Mouse (Mus musculus) heart, embryonic 15.5 days (tissue): ENCODE data around the gene 1700020N01Rik. TPM values are rescaled to one million over a fixed set of nuclear protein-coding genes. Genes with fewer than 3 reads are reported as not detected.

ENCODE experiments used
- ATAC-seq: fragments of 200-750 bp; cut with Nextera tagmentation; replicated peaks from 2 replicates; pipeline ENCODE4 v1.8.0; 2017; ENCODE audit warnings: low read depth, moderate TSS enrichment; ENCODE audit not compliant: insufficient number of reproducible peaks, insufficient read depth, low FRiP score
- H3K27ac ChIP-seq: fragments of 300-500 bp; sonication (generic); 2 replicates; pipeline ENCODE4 v1.5.1; 2015; ENCODE audit warnings: mild to moderate bottlenecking, inconsistent platforms
- H3K27me3 ChIP-seq: fragments of 300-500 bp; sonication (generic); 2 replicates; pipeline ENCODE4 v1.6.1; 2015; ENCODE audit warnings: inconsistent platforms
- H3K36me3 ChIP-seq: fragments of 300-500 bp; sonication (generic); 2 replicates; pipeline ENCODE4 v1.6.1; 2015; ENCODE audit warnings: mild to moderate bottlenecking, inconsistent platforms
- H3K4me1 ChIP-seq: fragments of 300-500 bp; sonication (generic); replicated peaks from 2 replicates; pipeline ENCODE4 v1.6.1; 2015; ENCODE audit warnings: inconsistent platforms
- H3K4me2 ChIP-seq: fragments of 300-500 bp; sonication (generic); 2 replicates; pipeline ENCODE4 v1.6.1; 2015; ENCODE audit warnings: inconsistent platforms, mild to moderate bottlenecking, moderate library complexity
- H3K4me3 ChIP-seq: fragments of 300-500 bp; sonication (generic); 2 replicates; pipeline ENCODE4 v1.5.1; 2015; ENCODE audit warnings: mild to moderate bottlenecking, inconsistent platforms
- H3K9ac ChIP-seq: fragments of 300-500 bp; sonication (generic); 2 replicates; pipeline ENCODE4 v1.6.1; 2015; ENCODE audit warnings: mild to moderate bottlenecking, inconsistent platforms
- H3K9me3 ChIP-seq: fragments of 300-500 bp; sonication (generic); replicated peaks from 2 replicates; pipeline ENCODE4 v1.6.1; 2016; ENCODE audit warnings: inconsistent platforms
- WGBS: fragments of 180-500 bp; shearing (Covaris S2); methylation state at CpG from one replicate; pipeline ENCODE4 v1.1.7; 2015; ENCODE audit warnings: mixed read lengths; 5-methylcytosine and 5-hydroxymethylcytosine counted together
- polyA plus RNA-seq: library from polyadenylated mRNA; unstranded; fragments of >200 nt; fragmentation: Nextera tagmentation; extraction: Ambion mirVana; gene quantifications from 2 replicates; pipeline ENCODE4 v1.2.1, GENCODE M21; 2015

Gene 1700020N01Rik
- polyA plus RNA-seq = not detected in 2 replicates

DNA sequence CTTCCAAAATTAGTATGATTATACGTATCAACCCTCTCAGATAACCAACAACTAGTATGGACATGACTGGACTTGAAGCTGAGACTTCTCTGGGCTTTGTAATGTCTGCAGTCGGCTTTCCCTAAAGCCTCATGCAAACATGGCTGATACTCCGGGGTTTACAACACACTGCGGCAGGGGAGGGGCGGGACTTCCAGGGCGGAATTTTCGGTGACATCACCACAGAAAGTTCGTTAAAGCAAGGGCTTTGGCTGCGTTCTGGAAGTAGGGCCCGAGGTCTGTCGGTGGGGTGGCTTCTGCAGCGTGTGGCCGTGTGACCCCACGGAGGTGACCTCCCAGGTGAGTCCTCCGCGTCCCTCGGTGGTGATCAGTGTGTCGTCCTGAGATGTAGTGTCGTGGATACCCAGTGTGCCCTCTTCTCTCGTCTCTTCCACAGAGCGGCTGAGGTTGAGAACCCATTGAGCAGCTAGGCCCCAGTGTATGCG is at the start of gene 1700020N01Rik:
Gene 1700020N01Rik, plus strand, starts transcription at position 250 of the 485 bp plus-strand sequence.
- no peaks in the 10 kb centered on the region for H3K9me3 ChIP-seq
- WGBS = 94% methylated on average over 22 of the region's 22 CpGs
- no peak within 1 kb of the TSS for H3K9ac ChIP-seq
- no peaks in the 10 kb centered on the region for H3K4me1 ChIP-seq
- H3K36me3 ChIP-seq = no peaks in the 10 kb centered on the region
- no peak within 1 kb of the TSS for H3K27ac ChIP-seq
- H3K4me2 ChIP-seq = no peak within 1 kb of the TSS
- H3K4me3 ChIP-seq = no peak within 1 kb of the TSS
- ATAC-seq = no peak
- no peaks in the 10 kb centered on the region for H3K27me3 ChIP-seq

DNA sequence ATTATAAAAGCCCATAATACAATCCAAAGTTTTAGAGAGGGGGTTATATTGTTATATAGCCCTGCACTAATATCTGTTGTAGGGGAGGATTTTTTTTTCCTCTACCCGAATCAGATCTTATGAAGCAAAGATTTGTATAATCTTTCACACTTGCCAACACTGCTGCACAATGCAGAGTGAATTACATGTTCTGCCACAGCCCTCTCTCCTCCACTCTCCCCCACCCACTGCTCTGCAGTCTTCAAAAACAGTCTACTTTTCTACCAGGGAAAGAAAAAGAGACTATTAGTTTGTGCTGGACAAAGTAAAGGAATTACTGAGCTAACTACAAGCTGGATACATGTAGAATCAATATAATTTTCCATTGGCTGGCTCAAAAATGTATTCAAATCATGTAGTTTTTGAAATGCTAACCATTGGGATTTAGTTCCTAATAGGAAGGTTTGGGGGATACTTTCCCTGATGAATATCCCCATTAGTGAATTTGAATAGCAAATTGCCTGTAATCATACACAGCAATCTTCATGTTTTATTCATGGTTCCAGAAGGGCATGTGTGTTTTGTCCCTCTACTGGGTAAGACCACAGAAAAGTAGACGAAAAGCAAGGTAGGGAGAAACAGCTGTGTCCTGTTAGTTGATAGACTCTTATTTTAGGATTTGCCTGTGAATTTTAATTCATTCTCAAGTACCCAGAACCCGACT is 49.2 kb upstream of the 1700020N01Rik start:
- no peak overlapping the region for H3K9ac ChIP-seq
- no peak for ATAC-seq
- 62% methylated on average over 3 of the region's 3 CpGs for WGBS
- no peak overlapping the region for H3K4me2 ChIP-seq
- H3K27me3 ChIP-seq = no peaks in the 10 kb centered on the region
- peaks cover under 1% of the 10 kb centered on the region; the same call in 1 of the 2 replicates for H3K4me1 ChIP-seq
- no peak overlapping the region for H3K4me3 ChIP-seq
- no peaks in the 10 kb centered on the region for H3K36me3 ChIP-seq
- no peak overlapping the region for H3K27ac ChIP-seq
- H3K9me3 ChIP-seq = no peaks in the 10 kb centered on the region

DNA sequence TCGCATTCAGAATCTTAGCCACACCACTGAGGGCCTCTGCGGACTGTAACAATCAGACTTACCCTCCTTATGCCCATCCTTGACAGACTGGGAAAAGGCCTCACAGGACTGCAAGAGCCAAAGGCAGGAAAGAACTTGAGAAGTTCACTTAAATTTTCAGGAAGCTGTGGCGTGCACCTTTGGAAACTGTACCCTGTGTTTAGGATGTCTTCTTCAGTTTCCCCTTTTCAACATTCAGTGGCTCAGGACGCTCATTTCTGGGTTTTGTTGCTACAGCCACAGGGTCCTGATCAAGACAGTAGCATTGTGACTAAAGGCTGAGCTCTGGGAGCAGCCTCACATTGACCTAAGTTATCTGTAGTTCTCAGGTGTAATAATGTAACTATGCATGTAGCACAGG is 48.2 kb upstream of the 1700020N01Rik start:
- no peaks in the 10 kb centered on the region for H3K9me3 ChIP-seq
- no peak overlapping the region for H3K4me3 ChIP-seq
- WGBS = 82% methylated on average over 4 of the region's 4 CpGs
- peaks cover 5% of the 10 kb centered on the region; the same call in 1 of the 2 replicates for H3K4me1 ChIP-seq
- ATAC-seq = no peak
- H3K27ac ChIP-seq = peak overlapping the region; percentile 44; the same call in 1 of the 2 replicates
- H3K9ac ChIP-seq = no peak overlapping the region
- H3K27me3 ChIP-seq = no peaks in the 10 kb centered on the region
- H3K36me3 ChIP-seq = no peaks in the 10 kb centered on the region
- H3K4me2 ChIP-seq = no peak overlapping the region

DNA sequence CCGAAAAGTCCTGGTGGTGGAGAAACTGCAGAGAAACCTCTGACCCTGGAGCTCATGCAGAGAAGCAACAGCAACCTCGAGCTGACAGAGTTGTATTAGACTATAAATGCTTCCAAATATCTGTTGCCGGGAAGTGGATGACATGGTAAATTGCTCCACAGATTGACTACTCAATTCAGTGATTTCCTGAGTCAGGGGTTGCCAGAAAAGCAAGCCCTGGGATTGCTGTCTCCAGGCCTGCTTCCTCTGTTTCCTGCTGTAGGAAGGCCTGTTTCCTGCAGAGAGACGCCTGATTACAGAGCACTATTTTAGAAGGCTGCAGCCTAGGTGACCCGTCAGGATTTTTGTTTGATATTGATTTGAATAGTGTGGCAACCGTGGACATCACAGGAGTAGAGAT is 47.5 kb upstream of the 1700020N01Rik start:
- H3K4me3 ChIP-seq = no peak overlapping the region
- WGBS = 41% methylated on average over 6 of the region's 6 CpGs
- ATAC-seq = peak; percentile 74

DNA sequence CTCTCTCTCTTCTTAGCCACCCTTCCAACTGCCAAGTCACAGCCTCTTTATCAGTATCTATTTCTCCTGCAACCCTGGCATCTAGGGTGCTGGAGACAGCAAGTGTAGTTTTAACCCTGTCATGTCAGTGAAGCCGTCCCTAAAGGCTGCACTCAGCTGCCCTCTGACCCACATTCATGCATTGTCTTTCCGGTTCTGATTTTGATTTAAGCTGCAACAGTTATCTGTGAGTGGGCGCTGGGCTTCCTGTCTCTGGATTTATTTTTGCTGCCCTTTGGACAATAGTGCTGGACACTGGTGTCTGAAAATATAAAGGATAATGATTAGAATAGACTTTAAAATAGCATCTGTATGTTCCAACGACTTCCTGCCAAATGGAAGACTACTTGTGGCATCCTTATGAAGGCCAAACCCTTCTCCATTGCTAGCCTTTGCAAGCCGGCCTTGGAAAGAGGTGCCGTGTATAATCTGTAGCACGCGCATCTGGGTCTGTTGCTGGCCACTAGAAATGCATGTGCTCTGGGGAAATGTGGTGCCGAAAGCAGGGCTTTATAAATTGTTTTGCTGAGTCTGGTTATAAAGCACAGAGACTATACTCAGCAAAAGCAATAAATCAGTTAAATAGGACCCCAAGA is 44.0 kb upstream of the 1700020N01Rik start:
- Histone ChIP-seq H3K4me2 (no peak overlapping the region), H3K36me3 (no peaks in the 10 kb centered on the region), H3K9ac (no peak overlapping the region), H3K9me3 (no peaks in the 10 kb centered on the region), H3K27ac (no peak overlapping the region), H3K4me1 (peaks cover 11% of the 10 kb centered on the region), H3K4me3 (no peak overlapping the region), H3K27me3 (no peaks in the 10 kb centered on the region)
- no peak for ATAC-seq
- WGBS = 65% methylated on average over 9 of the region's 9 CpGs

More for the DNA sequence above, 47.5 kb upstream of the 1700020N01Rik start:
- Histone ChIP-seq H3K27me3 (no peaks in the 10 kb centered on the region), H3K4me2 (no peak overlapping the region), H3K9ac (no peak overlapping the region), H3K4me1 (peaks cover 5% of the 10 kb centered on the region; the same call in 1 of the 2 replicates), H3K27ac (peak overlapping the region; percentile 44; the same call in 1 of the 2 replicates), H3K36me3 (no peaks in the 10 kb centered on the region), H3K9me3 (no peaks in the 10 kb centered on the region)

DNA sequence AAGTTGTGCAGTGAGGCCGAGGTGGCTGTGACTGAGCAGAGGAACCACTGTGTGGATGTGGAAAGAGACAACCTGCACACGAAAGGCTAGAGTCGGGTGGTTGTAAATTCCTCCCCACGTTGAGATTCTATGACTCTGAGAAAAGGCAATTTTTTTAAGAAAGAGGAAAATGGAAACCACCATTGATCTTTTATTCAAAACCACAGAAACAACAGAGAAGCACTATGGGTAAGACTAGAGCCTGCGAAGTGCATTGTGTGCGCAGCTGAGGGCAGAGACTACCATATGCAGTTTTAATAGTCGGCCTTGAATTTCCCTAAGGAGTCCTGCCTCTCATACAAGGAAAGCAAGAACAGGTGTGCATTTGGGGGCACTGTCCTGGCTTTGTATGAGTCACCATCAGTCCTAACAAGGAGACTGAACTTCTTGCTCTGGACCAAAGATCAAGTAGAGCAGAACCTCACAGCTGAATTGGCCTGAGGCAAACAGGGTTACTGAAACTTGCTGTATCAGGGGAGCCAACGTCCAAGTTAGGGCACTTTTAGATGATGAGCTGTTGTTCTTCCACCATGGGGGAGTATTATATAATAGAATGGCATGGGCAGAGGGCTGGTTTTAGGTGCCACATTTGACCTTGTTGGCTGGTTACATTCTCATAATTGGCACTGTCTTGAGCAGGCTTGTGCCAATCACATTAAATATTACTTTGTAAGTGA is 39.8 kb upstream of the 1700020N01Rik start:
- no peak for ATAC-seq
- Histone ChIP-seq H3K9ac (no peak overlapping the region), H3K27me3 (no peaks in the 10 kb centered on the region), H3K4me2 (no peak overlapping the region), H3K9me3 (no peaks in the 10 kb centered on the region), H3K4me1 (peaks cover 11% of the 10 kb centered on the region), H3K36me3 (no peaks in the 10 kb centered on the region), H3K27ac (no peak overlapping the region), H3K4me3 (no peak overlapping the region)
- 84% methylated on average over 8 of the region's 8 CpGs for WGBS

DNA sequence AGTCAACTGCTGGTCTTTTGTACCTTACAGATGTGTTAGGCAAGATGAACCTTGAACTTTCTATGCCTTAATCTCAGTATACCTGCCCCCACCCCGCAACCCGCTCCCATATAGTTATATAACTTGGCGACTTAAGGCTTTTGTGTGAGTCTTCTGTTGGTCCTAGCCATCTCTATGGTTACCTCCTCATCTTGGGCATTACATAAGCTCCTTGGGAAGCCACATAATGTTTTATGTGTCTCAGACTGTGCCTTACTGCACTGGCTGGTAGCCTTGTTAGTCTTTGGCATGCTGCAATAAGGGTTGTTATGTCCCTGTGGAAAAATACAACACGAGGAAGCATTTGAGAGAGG is 39.3 kb upstream of the 1700020N01Rik start:
- peaks cover 11% of the 10 kb centered on the region for H3K4me1 ChIP-seq
- H3K9ac ChIP-seq = no peak overlapping the region
- H3K27me3 ChIP-seq = no peaks in the 10 kb centered on the region
- no peak overlapping the region for H3K4me3 ChIP-seq
- no peak for ATAC-seq
- no peaks in the 10 kb centered on the region for H3K9me3 ChIP-seq
- H3K36me3 ChIP-seq = no peaks in the 10 kb centered on the region
- 81% methylated on average over 4 of the region's 4 CpGs for WGBS
- no peak overlapping the region for H3K27ac ChIP-seq
- no peak overlapping the region for H3K4me2 ChIP-seq

DNA sequence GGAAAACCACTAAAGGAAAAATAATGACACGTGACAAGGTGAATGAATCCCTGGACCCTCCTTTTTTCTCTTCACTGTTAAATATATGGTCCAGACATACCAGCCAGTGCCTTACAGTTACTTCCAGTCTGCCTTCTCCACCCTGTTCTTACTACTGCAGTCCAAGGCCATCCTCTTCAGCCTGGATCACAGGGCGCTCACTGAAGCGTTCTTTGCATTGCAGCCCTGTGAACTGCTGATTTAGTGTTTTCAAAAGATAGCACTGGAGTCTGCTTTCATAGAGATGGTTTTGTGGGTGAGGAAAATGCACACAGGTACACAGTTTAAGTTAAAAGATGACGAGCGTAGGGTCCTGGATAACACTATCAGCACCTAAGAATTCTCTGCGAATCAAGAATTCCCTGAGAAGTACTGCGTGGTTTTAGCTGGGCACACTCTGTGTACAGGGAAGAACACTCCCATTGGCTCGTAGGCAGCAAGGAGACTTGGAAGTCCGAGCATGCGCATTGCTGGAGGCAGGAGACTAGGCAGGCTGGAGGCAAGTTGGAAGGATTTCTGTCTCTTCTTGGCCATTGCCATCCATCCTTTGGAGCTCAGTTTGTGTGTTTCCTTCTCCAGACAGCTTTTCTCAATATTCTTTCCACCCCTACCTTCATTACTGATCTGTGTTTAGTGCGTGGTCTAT is 37.9 kb upstream of the 1700020N01Rik start:
- H3K27me3 ChIP-seq = no peaks in the 10 kb centered on the region
- H3K27ac ChIP-seq = no peak overlapping the region
- ATAC-seq = no peak
- no peak overlapping the region for H3K9ac ChIP-seq
- no peak overlapping the region for H3K4me3 ChIP-seq
- peaks cover 6% of the 10 kb centered on the region for H3K4me1 ChIP-seq
- no peak overlapping the region for H3K4me2 ChIP-seq
- H3K9me3 ChIP-seq = no peaks in the 10 kb centered on the region
- WGBS = 80% methylated on average over 11 of the region's 11 CpGs
- H3K36me3 ChIP-seq = no peaks in the 10 kb centered on the region

DNA sequence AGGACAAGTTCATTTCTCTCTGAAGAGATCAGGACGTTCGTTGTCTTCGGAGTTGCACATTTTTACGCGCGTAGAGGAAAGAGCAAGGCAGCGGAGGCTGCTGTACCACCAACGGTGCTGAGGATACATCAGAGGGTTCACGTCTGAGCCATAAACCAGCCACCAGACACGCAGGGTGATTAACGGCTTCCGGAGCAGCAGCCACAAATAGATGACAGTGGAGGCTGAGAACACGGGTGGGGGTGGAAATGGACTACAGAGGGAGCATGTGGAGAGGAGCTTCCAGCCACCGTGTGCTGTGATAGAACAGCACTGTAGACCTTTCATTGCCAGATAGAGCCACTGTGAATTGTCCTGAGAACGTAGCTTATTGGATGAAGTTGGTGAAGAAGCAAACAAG is 33.2 kb upstream of the 1700020N01Rik start:
- no peak overlapping the region for H3K9ac ChIP-seq
- no peak for ATAC-seq
- H3K9me3 ChIP-seq = no peaks in the 10 kb centered on the region
- H3K4me2 ChIP-seq = no peak overlapping the region
- no peaks in the 10 kb centered on the region for H3K36me3 ChIP-seq
- H3K4me1 ChIP-seq = no peaks in the 10 kb centered on the region
- H3K27ac ChIP-seq = no peak overlapping the region
- no peak overlapping the region for H3K4me3 ChIP-seq
- WGBS = 61% methylated on average over 15 of the region's 15 CpGs
- H3K27me3 ChIP-seq = no peaks in the 10 kb centered on the region

DNA sequence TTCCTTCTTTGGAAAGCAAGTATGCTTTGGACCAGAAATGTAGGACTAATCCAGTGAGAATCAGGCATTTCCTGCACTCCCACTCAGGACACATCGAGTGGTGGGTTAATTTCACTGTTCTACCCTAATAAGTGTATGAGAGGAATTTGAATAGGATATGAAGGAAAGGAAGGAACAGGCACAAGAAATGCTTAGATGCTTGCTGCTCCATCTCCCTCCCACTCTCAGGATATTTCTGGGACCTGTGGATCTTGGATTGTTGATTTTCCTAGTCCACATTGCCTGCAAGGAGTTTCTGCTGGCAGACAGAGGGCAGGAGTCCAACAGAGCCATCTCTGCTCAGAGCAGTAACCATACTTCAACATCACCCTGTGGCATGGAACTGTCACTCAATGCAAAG is 31.8 kb upstream of the 1700020N01Rik start:
- no peak for ATAC-seq
- no peak overlapping the region for H3K9ac ChIP-seq
- no peak overlapping the region for H3K4me3 ChIP-seq
- no peak overlapping the region for H3K27ac ChIP-seq
- no peak overlapping the region for H3K4me2 ChIP-seq
- no peaks in the 10 kb centered on the region for H3K27me3 ChIP-seq
- H3K36me3 ChIP-seq = no peaks in the 10 kb centered on the region
- H3K4me1 ChIP-seq = peaks cover 3% of the 10 kb centered on the region; the same call in 1 of the 2 replicates
- WGBS = 38% methylated on average over 1 of the region's 1 CpGs
- no peaks in the 10 kb centered on the region for H3K9me3 ChIP-seq

DNA sequence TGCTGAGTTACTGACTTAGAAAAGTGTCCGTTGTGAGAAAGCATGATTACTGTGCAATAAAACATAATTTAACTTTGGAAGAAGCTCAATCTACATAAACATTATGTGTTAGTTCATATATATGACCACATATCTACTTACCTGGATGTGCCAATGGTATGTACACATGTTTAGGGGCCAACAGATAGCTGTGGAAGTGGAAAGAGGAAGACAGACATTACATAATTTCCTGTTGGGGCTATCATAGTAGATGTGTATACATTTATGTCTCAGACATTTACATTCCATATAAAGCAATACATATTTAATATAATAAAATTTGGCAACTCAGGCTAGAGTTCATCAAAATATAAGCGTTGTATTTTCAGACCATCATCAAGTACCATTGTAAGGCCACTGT is 29.5 kb upstream of the 1700020N01Rik start:
- H3K9ac ChIP-seq = no peak overlapping the region
- H3K4me2 ChIP-seq = no peak overlapping the region
- peaks cover 3% of the 10 kb centered on the region; the same call in 1 of the 2 replicates for H3K4me1 ChIP-seq
- H3K9me3 ChIP-seq = no peaks in the 10 kb centered on the region
- no peak overlapping the region for H3K4me3 ChIP-seq
- 89% methylated on average over 2 of the region's 2 CpGs for WGBS
- H3K36me3 ChIP-seq = no peaks in the 10 kb centered on the region
- ATAC-seq = no peak
- no peaks in the 10 kb centered on the region for H3K27me3 ChIP-seq
- H3K27ac ChIP-seq = no peak overlapping the region
